Mouse (Mus musculus) forelimb bud, embryonic 11.5 days (tissue): Measurements from ENCODE around the gene Arhgap15.

Experiments
- DNase-seq: peaks from one replicate; pipeline ENCODE4 v3.0.0-alpha.2; 2012; ENCODE audit warnings: low read depth, low spot score

The Arhgap15 gene

GRCm38 (mm10) chr2:44437496-44438057 lies 689.0 kb downstream of the Arhgap15 start:
- DNase-seq: no peak

DNA sequence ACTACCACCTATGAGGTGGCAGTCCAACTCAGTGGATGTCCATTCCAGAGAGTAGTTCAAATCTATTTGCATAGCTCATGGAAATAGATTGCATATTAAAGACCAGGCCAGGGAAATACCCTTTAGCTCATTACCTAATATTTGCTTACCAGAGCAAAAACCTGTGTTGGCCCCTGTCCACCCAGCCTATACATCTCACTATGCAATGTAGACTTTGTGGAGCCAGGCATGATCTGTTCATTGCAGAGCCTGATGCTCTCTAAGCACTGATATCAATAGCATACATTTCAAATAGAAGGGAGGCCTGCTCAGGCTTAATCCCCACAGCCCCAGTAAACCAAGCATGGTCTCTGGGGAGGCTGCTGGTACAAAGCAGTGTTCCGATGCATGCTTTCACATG lies 689.4 kb downstream of the Arhgap15 start:
- no peak for DNase-seq

- no peak for DNase-seq
Observed at GRCm38 (mm10) chr2:44444938-44445337, 696.3 kb downstream of the Arhgap15 start.
